Mouse (Mus musculus): ENCODE data around the gene Olfr113.

Olfr113 gene

DNA sequence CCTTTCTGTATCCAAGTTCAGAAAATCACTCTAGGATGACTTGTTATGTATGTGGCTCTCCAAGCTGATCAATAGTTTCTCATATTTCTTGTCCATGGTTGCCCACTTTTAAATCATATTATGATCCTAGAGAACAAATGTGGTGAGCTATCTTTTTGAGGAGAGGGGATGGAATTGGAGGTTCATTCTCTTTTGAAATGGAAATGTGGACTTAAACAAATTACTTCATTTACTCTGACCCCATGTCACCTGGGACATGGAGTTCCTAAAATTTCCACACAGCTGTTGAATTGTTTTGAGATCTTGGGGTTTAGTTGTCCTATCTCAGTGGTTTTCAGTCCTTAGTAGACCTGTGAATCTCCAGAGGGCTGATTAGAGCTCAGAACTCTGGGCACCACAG lies at the start of gene Olfr113:
Gene Olfr113 (minus strand): TSS at position 101 of the 400 bp plus-strand sequence.
- ATAC-seq (ENCODE audit: low TSS enrichment), result no peak

DNA sequence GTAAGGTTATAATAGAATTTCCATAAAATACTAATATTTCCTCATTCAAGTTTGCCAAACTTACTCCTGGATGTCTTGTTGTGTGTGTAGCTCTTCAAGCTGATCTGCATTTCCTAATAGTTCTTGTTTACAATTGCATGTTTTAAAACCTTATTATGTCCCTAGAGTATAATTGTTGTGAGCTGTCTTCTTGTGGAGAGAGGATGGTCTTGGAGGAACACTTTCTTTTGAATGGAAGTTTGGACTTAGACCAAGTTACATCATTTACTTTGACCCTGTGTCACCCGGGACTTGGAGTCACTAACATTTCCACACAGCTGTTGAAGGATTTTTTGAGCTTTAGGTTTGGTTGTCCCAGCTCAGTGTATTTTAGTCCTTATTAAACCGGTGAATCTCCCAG lies 49.5 kb upstream of the Olfr113 start, which contains the start of the genes Olfr115 and Olfr116:
Gene Olfr115 (minus strand): TSS at position 101 of the 400 bp plus-strand sequence.
Gene Olfr116 (minus strand): TSS at position 191 of the 400 bp plus-strand sequence.
- ATAC-seq (ENCODE audit: low TSS enrichment), result no peak

DNA sequence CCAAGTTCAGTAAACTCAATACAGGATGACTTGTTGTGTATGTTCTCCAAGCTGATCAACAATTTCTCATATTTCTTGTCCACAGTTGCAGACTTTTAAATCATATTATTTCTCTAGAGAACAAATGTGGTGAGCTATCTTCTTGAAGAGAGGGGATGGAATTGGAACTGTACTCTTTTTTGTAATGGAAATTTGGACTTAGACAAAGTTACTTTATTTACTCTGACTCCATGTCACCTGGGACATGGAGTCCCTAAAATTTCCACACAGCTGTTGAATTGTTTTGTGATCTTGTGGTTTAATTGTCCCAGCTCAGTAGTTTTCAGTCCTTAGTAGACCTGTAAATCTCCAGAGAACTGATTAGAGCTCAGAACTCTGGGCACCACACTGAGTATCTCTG lies 15.2 kb upstream of the Olfr113 start, which contains the start of gene Olfr114:
Gene Olfr114 (minus strand): TSS at position 101 of the 400 bp plus-strand sequence.
- ATAC-seq (ENCODE audit: low TSS enrichment), result no peak

DNA sequence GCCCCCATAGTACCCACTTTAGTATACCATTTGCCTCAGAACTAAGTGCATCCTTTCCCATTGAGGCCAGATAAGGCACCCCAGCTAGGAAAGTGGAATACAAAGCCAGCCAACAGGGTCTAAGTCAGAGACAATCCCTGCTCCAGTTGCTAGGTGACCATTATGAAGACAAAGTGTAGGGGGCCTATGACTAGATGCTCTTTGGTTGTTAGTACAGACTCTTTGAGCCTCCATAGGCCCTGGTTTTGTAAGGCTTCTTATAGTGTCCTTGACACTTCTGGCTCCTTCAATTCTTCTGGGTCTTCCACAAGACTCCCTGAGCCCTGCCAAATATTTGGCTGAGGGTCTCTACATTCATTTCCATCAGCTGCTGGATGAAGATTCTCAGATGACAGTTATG lies 8.1 kb downstream of the Olfr113 start, which contains the start of gene Olfr112:
Gene Olfr112 (minus strand): TSS at position 101 of the 400 bp plus-strand sequence.
- ATAC-seq (ENCODE audit: low TSS enrichment), result no peak

DNA sequence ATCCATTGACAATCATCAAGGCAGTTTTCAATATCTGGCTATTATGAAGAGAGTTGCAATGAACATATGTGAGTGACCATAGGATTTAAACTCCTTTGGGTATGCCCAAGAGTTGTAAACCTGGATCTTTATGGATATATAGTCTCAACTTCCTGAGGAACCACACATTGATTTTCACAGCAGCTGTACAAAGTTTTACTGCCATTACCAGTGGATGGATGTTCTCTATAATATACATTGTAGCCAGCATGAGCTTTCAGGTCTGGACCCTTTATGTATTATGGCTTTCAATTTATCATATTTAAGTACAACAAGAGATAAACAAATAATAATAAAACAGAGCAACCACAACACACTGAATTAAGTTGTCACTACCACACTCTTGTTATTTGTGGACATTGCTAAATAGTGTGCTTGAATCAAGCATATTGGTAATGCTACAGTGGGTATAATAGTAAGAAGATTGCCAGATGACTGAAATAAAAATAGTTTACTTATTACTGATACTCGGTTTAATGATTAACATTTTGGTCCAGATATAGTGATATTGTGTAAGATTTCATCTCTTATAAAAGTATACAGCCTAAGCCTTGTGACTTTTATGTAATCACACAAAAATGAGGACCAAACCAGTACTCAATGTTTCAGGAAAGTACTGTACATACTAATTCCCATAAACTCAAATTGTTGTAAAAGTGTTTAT lies 18.4 kb downstream of the Olfr113 start:
- no peak for ATAC-seq (ENCODE audit: low TSS enrichment)

DNA sequence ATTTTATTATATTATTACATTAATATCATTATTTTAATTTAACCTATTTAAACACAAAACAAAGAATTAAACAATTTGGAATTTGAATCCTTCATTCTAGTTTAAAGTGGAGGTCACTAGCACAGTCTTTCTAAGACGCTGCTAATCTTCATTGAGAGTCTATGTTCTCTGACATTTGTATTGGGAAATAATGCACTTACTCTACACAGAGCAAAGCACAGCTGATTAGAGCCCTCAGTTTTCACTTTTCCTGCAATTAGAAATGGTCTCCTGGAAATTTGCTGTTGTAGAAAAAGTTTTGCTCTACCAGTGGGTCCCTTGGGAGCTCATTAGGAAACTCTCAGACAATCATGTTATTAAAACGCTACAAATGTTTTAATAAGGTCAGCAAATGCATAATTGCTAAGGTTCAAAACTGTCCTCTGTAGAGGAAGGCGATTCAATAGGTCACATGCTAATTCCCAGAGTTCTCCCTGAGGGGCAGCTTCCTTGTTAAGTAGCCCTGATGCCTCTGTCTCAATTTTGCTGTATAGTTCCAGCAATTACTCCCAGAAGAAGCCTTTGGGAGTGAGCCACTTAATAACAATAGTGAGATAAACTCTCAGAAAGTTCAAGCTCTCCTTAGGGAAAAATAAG lies 33.5 kb downstream of the Olfr113 start:
- ATAC-seq (ENCODE audit: low TSS enrichment), result no peak

DNA sequence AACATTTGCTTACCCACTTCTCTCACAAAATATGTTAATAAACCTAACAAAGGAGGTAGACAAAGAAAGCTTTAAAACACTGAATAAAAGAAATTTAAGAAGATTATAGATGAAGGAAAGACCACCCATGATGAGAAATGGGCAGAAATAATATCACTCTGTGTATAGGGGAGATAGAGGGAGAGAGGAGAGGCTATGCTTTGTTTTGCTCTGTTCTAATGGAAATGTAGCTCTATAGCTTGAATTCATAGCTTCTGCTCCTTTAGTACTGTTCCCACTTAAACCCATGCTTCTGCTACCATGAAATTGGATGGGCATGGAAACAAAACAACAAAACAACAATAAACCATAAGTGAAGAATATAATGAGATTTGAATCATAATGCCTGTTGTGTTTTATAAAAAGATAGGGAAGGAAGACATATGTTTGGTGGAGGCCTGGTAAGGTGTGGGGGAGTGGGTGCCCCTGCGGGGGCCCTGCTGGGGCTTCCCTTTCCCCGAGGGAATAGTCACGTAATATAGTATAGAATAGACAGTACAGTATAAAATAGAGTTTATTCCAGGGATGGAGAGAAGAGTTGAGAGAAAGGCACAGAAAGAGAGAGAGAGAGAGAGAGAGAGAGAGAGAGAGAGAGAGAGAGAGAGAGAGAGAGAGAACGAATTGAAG lies 35.9 kb downstream of the Olfr113 start:
- ATAC-seq (ENCODE audit: low TSS enrichment), result no peak

- peak; percentile 100 for ATAC-seq (ENCODE audit: low TSS enrichment)
Observed at GRCm38 (mm10) chr17:37538416-37538815, 39.0 kb downstream of the Olfr113 start.

DNA sequence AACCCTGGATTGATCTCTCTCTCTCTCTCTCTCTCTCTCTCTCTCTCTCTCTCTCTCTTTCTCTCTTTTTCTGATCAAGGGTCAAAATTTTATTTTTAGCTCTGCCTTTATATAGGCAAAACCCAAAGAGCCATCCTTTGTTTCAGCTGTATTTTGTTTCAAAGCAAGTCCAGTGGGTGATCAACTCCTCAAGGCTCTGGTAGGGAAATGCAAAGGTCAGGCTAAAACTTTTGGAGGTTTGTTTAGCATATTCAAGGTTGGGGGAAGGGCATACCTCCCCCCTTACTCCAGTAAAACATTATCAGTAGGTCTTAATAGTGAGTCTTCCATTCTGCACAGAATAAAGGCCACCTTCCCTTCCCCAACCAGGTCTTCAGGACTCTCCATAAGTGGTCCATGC lies 42.3 kb downstream of the Olfr113 start:
- ATAC-seq (ENCODE audit: low TSS enrichment), result no peak

GRCm38 (mm10) chr17:37525427-37525826 lies 52.0 kb downstream of the Olfr113 start:
- ATAC-seq (ENCODE audit: low TSS enrichment), result peak; percentile 93

- peak; percentile 94 for ATAC-seq (ENCODE audit: low TSS enrichment)
Observed at GRCm38 (mm10) chr17:37524612-37525011, 52.9 kb downstream of the Olfr113 start.

Measured in frontal cortex, adult (tissue).